Mouse (Mus musculus) lung, postnatal 36 days (tissue): ENCODE data around the gene Ccdc175.
A peak's percentile ranks its signal among the peaks of the same experiment; 100 is the strongest.

ENCODE experiments used
- DNase-seq: peaks from one replicate; pipeline ENCODE4 v3.0.0; 2022; ENCODE audit warnings: mixed read lengths

The Ccdc175 gene

GRCm38 (mm10) chr12:72184929-72185328 lies at the start of gene Ccdc175:
Gene Ccdc175 (minus strand): TSS chr12:72185029.
- no peak for DNase-seq

- no peak for DNase-seq
Observed at GRCm38 (mm10) chr12:72234151-72234550, 49.3 kb upstream of the Ccdc175 start.

DNA sequence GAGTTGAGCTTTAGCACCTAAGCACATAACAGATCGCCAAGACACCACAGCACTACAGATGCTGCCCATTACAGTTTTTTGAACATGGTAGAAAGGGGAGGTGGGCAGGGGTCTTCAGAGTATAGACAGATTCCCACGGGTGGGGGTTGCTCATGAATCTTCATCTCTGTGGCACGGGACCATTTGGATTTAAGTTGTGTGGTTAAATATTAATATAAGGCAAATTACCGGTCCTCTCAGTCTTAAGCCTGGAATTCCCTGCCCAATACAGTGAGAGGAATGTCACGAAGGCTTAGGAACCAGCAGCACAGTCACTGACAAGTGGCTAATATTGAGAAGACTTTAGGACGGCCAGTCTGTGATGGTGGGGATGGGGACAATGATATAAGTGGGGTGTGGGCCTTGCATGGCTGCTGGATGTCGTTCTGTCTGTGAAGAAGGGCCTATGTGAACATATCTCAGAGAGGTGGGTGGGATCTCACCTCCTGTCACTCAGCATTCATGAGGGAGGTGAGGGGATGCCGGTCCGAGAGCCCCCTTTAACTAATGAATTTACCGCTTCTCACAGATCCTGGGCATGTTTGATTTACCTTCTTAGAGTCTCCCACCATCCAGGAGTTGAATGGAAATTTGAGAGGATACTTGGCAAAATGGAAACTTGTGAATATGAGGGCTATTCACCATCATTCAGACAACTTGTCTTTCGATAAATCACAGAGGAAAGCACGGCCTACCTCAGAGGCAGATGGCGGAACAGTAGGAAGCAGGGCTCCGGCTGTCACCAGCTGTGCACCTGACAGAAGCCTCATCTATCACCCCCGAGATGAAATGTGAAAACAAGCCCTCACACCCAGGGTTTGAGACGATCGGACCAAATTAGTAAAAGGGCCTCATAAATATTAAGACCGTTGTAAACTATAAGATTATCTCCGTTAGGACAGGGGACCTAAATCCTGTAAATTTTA lies 48.3 kb upstream of the Ccdc175 start:
- DNase-seq, result no peak

GRCm38 (mm10) chr12:72232176-72232575 lies 47.3 kb upstream of the Ccdc175 start:
- DNase-seq, result no peak

- no peak for DNase-seq
Observed at GRCm38 (mm10) chr12:72229451-72230196, 44.8 kb upstream of the Ccdc175 start.

DNA sequence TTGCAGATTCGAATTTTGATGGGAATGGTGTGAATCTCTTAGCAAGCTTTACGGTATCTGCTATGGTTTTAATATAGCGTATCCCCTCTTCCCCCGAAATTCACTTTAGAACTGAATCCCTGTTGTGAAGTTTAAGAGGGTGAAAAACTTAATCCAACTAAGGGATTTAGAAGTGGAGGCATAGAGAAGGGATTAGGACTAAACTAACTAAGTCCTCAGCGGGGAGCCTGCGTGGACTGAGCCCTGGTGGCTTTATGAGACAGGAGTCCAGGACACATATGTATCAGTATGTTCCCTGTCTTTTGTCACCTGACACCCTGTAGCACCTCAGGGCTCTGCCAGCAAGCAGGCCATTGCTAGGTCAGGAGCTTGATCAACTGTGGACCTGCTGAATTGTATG lies 42.9 kb upstream of the Ccdc175 start:
- no peak for DNase-seq

DNA sequence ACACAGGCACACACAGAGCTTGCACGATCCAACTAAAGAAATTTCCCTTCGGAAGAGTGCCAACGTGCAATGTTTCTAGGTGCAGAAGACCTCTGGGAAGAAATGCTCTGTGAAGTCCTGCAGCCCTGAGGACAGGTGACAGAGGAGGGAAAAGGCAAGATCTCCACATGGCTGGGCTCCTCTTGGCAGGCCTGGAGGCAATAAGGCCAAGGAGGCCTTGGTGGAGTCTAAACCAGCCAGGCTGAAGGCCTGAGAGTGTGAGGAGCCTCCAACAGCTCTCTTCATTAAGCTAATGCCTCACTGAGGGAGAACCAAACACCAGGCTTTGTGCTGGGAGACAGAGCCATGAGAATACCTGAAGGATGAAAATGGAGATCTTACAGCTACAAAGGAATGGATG lies 40.5 kb upstream of the Ccdc175 start:
- DNase-seq, result no peak

GRCm38 (mm10) chr12:72223557-72224102 lies 38.8 kb upstream of the Ccdc175 start:
- no peak for DNase-seq

GRCm38 (mm10) chr12:72213554-72213953 lies 28.7 kb upstream of the Ccdc175 start:
- peak; percentile 38 for DNase-seq

GRCm38 (mm10) chr12:72200828-72201227 lies 16.0 kb upstream of the Ccdc175 start:
- no peak for DNase-seq

DNA sequence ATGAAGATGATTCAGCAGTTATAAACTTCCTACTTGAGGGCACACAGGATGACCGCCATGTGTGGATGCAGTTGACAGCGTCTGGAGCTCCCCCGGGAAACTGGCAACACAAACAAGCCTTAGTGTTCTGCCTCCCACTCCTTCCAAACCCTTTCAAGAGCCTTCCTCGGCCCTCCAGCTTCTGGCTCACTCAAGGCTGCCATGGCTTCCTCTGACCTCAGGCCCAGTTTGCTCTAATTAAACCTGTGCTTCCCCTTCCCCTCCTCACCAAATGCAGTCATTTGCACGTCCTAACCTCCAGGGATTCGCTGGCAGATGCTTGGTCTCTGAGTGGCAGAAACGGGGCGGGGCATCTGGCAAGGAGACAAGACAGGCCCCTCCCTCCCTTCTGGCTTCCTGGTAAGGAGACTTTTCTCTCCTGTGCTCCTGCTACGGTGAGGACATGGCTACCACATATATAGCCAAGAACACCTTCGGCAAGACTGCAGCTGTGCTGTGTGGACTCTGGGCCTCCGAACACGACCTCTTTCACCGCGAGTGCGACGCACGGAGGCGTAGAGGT lies 13.2 kb upstream of the Ccdc175 start:
- no peak for DNase-seq

DNA sequence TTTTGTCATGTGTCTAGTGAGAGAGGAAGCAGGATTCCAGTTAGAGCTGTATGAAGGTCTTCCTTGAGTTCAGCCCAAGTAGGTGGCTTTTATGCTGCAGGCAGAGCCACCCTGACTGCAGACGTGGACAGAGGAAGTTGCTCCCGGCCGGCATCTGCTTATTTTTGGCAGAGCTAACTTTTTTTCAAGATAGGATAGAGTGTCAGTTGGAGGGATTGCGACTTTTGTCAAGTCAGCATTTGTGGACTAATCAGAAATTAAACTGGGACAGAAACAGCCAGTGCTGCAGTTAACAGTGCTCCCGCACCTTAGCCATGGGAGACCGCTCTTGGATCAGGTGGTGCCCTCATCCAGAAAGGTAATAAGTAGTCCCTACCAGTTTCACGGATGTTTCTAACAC lies 12.6 kb upstream of the Ccdc175 start:
- no peak for DNase-seq

DNA sequence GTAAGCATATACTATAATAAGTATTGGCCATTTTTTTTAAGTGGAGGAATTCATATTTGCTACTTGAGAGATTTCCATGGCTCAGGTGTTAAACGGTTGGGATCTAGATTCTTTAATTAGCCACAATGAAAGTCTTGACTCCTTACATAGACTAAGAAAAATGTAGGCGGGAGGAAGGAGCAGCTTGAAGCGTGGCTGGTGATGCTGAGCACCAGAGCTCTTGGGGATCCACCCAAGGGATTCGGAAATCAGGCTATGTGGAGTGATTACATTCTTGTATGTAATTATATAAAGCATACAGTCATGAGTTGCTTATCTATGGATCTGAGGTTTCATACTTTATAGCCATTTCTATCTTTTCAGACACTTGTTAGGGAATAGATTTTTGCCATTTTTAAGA lies 5.3 kb downstream of the Ccdc175 start:
- DNase-seq, result no peak

DNA sequence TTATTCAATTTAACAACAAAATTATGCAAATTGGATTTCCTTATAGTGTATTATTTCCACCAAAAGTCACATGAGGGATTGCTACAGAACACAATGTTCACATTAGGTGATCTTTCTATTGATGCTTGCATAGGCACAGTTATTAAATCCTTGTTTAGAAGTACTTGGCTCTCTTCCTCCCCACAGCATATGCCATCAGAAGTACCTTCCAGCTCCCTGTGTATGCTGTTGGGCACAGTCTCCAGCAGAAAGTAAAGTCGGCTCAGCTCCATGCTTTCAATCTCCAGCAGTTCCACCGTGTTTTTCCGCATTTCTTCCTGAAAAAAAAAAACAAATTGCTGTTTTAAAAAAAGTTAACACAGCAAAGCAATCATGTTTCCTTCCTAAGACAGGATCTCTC lies 6.5 kb downstream of the Ccdc175 start:
- no peak for DNase-seq

DNA sequence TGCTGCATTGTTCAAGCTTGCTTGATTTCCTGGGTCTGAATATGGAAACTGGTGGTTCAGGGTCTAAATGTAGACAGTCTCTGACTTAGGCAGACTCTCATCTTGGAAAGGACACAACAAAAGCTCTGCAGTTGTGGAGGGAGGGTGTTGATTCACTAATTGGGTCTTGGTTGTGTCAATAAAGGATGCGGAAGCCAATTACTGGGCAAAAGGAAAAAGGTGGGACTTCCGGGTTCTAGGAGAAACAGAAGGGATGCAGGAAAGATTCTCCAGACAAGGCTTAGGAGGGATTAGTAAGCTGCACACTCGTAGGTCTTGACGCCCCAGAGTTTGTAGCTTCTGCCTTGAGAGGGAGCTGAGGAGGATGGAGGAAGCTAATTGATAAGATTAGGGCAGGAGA lies 26.4 kb downstream of the Ccdc175 start:
- DNase-seq, result peak; percentile 1

DNA sequence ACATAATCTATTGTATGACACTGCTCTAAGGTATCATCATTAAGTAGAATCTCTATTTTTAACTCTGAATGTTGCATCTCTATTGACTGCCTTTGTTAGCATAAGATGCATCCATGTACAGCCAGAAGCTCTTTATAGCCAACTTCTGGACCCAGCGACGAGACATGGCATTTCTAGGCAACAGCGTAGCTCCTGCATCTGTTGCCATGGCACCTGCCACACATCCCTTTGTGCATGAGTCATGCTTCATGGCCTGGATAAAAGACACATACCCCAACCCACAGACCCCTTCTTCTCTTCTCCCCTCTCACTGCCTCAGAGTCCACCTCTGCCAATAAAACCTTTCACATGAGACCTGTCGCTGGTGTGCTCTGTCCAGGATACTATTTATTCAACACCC lies 34.0 kb downstream of the Ccdc175 start:
- no peak for DNase-seq

- no peak for DNase-seq
Observed at GRCm38 (mm10) chr12:72129203-72129602, 55.6 kb downstream of the Ccdc175 start.

DNA sequence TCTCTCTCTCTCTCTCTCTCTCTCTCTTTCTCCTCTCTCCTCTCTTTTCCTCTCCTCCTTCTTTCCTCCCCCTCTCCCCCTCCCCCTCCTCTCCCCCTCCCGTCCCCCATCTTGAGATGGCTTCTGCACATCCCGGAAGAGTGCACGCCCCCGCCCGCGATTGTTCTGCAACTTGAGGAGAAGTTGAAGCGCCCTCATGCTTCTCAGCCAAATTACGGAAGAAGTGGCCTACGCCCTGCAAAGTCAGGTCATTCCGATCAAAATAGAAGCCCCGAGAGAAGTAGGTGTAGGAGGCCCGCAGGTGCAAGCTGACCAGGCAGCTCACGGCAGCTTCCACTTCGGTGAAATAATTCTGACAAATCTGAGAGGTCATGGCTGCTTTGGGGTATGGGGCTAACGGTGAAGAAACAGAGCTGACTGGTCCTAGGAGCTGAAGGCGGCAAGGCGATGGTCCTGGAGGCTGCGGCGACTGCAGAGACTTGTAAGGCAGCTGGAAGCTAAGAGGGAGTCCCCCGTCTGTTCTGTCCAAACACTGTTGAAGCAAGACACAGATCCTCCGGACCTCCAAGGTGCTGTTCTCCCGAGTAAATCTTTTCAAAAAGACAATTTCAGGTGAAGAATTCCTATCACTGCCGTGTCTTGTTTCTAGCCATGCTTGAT lies 69.0 kb downstream of the Ccdc175 start:
- no peak for DNase-seq

- DNase-seq, result no peak
Observed at GRCm38 (mm10) chr12:72115126-72115525, 69.7 kb downstream of the Ccdc175 start.

DNA sequence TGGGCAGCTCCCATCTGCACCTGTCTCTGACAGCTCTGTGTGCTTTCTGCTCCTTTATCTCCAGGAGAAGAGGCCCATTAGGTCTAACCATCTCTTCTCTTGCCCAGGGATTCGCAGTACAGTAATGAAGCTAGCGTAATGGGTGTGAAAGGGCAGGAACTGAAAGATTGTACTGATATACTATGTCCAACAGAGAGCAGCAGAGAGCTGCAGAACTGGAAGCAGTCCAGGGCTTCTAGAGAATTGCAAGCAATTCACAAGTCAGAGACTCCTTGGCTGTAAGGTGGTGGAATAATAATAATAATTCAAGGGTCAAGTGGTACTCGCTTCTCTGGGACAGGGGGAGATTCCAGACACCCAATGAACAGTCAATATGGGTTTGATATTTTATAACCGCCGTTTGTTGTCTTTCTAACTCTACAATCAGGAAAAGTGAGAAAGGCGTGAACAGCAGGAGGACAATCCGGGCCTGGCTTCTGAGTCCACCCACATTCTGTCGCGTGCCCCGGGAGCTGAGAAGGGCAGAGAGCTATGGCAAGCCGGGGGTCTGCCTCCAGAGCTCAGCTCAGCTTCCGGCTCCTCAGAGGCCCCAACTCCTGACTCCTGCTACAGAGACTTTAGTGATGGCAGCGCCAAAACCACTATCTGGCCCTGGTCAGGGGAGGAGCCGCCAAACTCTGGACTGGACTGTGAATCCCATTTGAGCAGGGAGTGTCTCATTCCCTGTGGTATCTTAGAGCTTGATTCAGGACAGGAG lies 80.1 kb downstream of the Ccdc175 start:
- peak; percentile 82 for DNase-seq

DNA sequence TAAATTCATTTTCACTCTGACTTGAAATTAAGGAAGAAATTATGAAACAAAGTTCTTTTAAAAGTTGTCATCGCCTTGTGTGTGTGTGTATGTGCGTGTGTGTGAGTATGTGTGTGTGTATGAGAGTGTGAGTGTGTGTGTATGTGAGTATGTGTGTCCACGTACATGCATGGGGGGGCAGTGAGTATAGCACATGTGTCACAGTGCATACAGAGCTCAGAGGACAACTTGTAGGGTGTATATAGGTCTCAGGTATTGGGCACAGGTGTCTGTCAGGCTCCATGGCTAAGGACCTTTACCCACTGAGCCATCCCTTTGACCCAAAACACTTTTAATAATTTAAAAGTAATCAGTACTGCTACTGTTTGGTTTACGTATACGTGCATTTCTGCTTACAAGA lies 80.8 kb downstream of the Ccdc175 start:
- DNase-seq, result no peak

GRCm38 (mm10) chr12:72102776-72103175 lies 82.1 kb downstream of the Ccdc175 start:
- DNase-seq, result no peak
